Mouse (Mus musculus): ENCODE measurements around the gene Ppp1r14a.
A peak's percentile ranks its signal among the peaks of the same experiment; 100 is the strongest.

DNA sequence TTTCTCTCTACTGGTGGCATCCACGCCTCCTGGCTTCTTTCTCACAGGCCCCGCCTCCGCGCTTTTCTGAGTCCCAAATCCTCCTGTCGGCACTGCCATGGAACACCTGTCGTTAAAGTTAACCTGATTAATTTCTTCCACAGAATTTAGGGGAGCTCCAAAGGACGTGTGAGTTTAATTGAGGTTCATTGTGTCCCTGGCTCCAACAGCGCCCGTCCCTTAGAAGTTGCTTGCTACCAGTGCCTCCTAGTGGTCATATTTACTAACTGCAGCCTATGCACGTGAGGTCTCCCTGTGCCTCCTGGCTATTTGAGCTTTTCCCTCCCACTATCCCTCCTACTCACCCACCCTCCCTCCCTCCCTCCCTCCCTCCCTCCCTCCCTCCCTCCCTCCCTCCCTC, 7.9 kb downstream of the Ppp1r14a start:
- TF ChIP-seq ELF1 (IDR thresholded peaks at IDR 0.05; ENCODE audit: low read depth, low read length) (no peak), POLR2A (IDR thresholded peaks at IDR 0.05; ENCODE audit: control insufficient read depth in 1 of 2, insufficient read depth in 1 of 2, low read depth in 1 of 2, low read length in 2 of 2, poor library complexity in 1 of 2) (no peak), HCFC1 (IDR thresholded peaks at IDR 0.05; ENCODE audit: low read depth, low read length) (no peak), CTCF (IDR thresholded peaks at IDR 0.05 in 2 of 3, conservative IDR thresholded peaks at IDR 0.05 in 1 of 3; ENCODE audit: control insufficient read depth in 1 of 3, insufficient read depth in 1 of 3, low read depth in 2 of 3, low read length in 3 of 3, poor library complexity in 1 of 3, severe bottlenecking in 1 of 3) (peak; percentile 74 to 88 (median 87)), GATA1 (IDR thresholded peaks at IDR 0.05; ENCODE audit: low read depth, low read length) (no peak), KAT2A (conservative IDR thresholded peaks at IDR 0.05; ENCODE audit: low read depth, low read length) (no peak), MAFK (IDR thresholded peaks at IDR 0.05; ENCODE audit: borderline replicate concordance, low read depth, low read length) (no peak), MXI1 (IDR thresholded peaks at IDR 0.05; ENCODE audit: low read depth, low read length) (no peak; the same call in 1 of the 2 replicates), ZC3H11A (IDR thresholded peaks at IDR 0.05; ENCODE audit: low read depth, low read length) (peak; percentile 71)

All from MEL (cell line).